Mouse (Mus musculus) T-helper 17 cell (primary cell): ENCODE results near the gene Xpo4.

Experiments used
- in situ Hi-C, 2 experiments: fragments of 300-600 bp; cut with MboI, MseI; formaldehyde crosslinking; loops; 1 replicate in 1 of 2; 2 replicates in 1 of 2; pipeline ENCODE4 v1.15.1; 2025; ENCODE audit warnings: high pct_unique_total_duplicates in 2 of 2

Xpo4 gene

GRCm38 (mm10) chr14:57664822-57665627 is at the start of gene Xpo4:
TSS of gene Xpo4 (minus strand) at chr14:57665430.
- in situ Hi-C loops, result no loop called here

- in situ Hi-C loops, result loop anchor here in 1 of 2 experiments (25.0 kb wide), 1 partner anchor 1399 kb away; no protein-coding TSS in a partner anchor
These were observed 47.7 kb upstream of the Xpo4 start for GRCm38 (mm10) chr14:57712884-57713283.

- in situ Hi-C loops, result loop anchor here in 1 of 2 experiments (25.0 kb wide), 1 partner anchor 1401 kb away; no protein-coding TSS in a partner anchor
These were observed 45.8 kb upstream of the Xpo4 start for GRCm38 (mm10) chr14:57711059-57711458.

- in situ Hi-C loops, result loop anchor here (10.0 to 25.0 kb wide), 2 partner anchors 706 to 1403 kb away; no protein-coding TSS in a partner anchor
These were observed 43.9 kb upstream of the Xpo4 start for GRCm38 (mm10) chr14:57709171-57709570.

GRCm38 (mm10) chr14:57708580-57708979 is 43.4 kb upstream of the Xpo4 start:
- in situ Hi-C loops, result loop anchor here (10.0 to 25.0 kb wide), 2 partner anchors 706 to 1404 kb away; no protein-coding TSS in a partner anchor

- in situ Hi-C loops, result loop anchor here (10.0 to 25.0 kb wide), 2 partner anchors 708 to 1405 kb away; no protein-coding TSS in a partner anchor
These were observed 42.1 kb upstream of the Xpo4 start for GRCm38 (mm10) chr14:57707100-57707893.

GRCm38 (mm10) chr14:57706760-57707099 is 41.5 kb upstream of the Xpo4 start:
- in situ Hi-C loops, result loop anchor here (10.0 to 25.0 kb wide), 2 partner anchors 708 to 1406 kb away; no protein-coding TSS in a partner anchor

- in situ Hi-C loops, result loop anchor here (10.0 to 25.0 kb wide), 2 partner anchors 709 to 1407 kb away; no protein-coding TSS in a partner anchor
These were observed 40.5 kb upstream of the Xpo4 start for GRCm38 (mm10) chr14:57705759-57706158.

- in situ Hi-C loops, result loop anchor here (10.0 to 25.0 kb wide), 2 partner anchors 710 to 1407 kb away; no protein-coding TSS in a partner anchor
These were observed 39.8 kb upstream of the Xpo4 start for GRCm38 (mm10) chr14:57705075-57705474.

- in situ Hi-C loops, result loop anchor here (10.0 to 25.0 kb wide), 2 partner anchors 713 to 1410 kb away; no protein-coding TSS in a partner anchor
These were observed 36.8 kb upstream of the Xpo4 start for GRCm38 (mm10) chr14:57701915-57702477.

- in situ Hi-C loops, result loop anchor here in 1 of 2 experiments (25.0 kb wide), 1 partner anchor 1413 kb away; no protein-coding TSS in a partner anchor
These were observed 34.3 kb upstream of the Xpo4 start for GRCm38 (mm10) chr14:57699461-57699970.

GRCm38 (mm10) chr14:57699016-57699415 is 33.8 kb upstream of the Xpo4 start:
- in situ Hi-C loops, result loop anchor here in 1 of 2 experiments (25.0 kb wide), 1 partner anchor 1413 kb away; no protein-coding TSS in a partner anchor

GRCm38 (mm10) chr14:57696066-57696465 is 30.8 kb upstream of the Xpo4 start:
- in situ Hi-C loops, result loop anchor here in 1 of 2 experiments (25.0 kb wide), 1 partner anchor 1416 kb away; no protein-coding TSS in a partner anchor

GRCm38 (mm10) chr14:57695550-57695949 is 30.3 kb upstream of the Xpo4 start:
- in situ Hi-C loops, result loop anchor here in 1 of 2 experiments (25.0 kb wide), 1 partner anchor 1417 kb away; no protein-coding TSS in a partner anchor

- in situ Hi-C loops, result loop anchor here in 1 of 2 experiments (25.0 kb wide), 1 partner anchor 1418 kb away; no protein-coding TSS in a partner anchor
These were observed 29.0 kb upstream of the Xpo4 start for GRCm38 (mm10) chr14:57694246-57694645.

- in situ Hi-C loops, result loop anchor here in 1 of 2 experiments (25.0 kb wide), 1 partner anchor 1420 kb away; no protein-coding TSS in a partner anchor
These were observed 27.4 kb upstream of the Xpo4 start for GRCm38 (mm10) chr14:57692517-57693130.

- in situ Hi-C loops, result loop anchor here in 1 of 2 experiments (25.0 kb wide), 1 partner anchor 1421 kb away; no protein-coding TSS in a partner anchor
These were observed 26.1 kb upstream of the Xpo4 start for GRCm38 (mm10) chr14:57691316-57691715.

GRCm38 (mm10) chr14:57690681-57691080 is 25.5 kb upstream of the Xpo4 start:
- in situ Hi-C loops, result loop anchor here in 1 of 2 experiments (25.0 kb wide), 1 partner anchor 1422 kb away; no protein-coding TSS in a partner anchor

- in situ Hi-C loops, result loop anchor here in 1 of 2 experiments (25.0 kb wide), 1 partner anchor 1424 kb away; no protein-coding TSS in a partner anchor
These were observed 22.8 kb upstream of the Xpo4 start for GRCm38 (mm10) chr14:57688066-57688465.

GRCm38 (mm10) chr14:57687441-57687840 is 22.2 kb upstream of the Xpo4 start:
- in situ Hi-C loops, result loop anchor here in 1 of 2 experiments (25.0 kb wide), 1 partner anchor 1425 kb away; no protein-coding TSS in a partner anchor
